Mouse (Mus musculus) retina, postnatal 1 day (tissue): ENCODE results near the gene Cavin1.

Experiments used
- DNase-seq: peaks from one replicate; pipeline ENCODE4 v3.0.0-alpha.2; 2012

Gene Cavin1

DNA sequence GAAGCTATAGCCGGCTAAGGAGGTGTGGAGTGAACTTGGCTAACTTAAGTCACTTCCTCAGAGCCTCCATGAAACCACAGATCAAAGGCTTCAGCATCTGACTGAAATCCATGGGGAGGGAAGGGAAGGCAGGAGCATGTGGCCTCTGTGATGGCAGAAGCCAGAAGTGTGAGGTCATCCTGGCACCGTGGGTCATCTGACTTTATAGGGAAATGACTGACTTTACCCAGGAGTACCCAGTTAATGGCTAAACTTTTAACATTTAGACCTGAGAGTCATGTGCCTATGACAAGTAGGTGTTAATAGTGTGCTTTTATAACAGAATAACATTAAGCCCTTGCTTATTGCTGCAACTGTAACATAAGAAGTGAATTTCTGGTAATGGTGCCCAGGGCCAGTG, 62.6 kb downstream of the Cavin1 start:
- no peak for DNase-seq

DNA sequence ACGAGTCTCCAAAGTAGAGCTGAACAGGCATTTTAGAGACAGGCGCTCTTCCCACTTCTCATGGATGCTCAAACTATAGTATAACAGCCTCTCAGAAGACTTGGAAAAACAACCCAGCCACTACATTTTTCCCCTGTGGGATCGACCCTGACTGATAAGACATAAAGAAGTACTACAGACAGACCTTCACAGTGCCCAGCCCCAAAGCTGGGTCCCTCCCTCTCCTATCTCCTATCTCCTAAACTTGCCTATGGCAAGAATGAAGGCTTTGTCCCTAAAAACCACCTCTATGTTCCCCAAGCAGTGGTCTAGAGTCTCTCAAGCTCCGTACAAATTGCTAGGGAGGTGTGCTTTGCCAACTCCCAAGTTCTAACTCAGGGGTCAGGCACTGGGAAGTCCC, 63.8 kb downstream of the Cavin1 start:
- no peak for DNase-seq
